Mouse (Mus musculus): Measurements from ENCODE around the gene Oxtr.

Oxtr gene

DNA sequence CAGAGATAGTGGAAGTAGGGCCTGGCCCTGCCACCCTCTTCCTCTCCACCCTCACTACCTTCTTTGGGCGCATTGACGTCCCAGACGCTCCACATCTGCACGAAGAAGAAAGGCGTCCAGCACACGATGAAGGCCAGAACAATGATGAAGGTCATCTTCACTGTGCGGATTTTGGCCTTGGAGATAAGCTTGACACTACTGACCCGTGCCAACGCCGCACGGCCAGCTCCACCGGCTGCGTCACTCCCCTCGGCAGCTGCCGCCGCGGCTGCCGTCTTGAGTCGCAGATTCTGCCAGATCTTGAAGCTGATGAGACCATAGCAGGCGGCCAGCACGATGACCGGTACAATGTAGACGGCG lies 942 bp downstream of the Oxtr start:
- DNase-seq (ENCODE audit: low spot score in 2 of 2), result no peak

DNA sequence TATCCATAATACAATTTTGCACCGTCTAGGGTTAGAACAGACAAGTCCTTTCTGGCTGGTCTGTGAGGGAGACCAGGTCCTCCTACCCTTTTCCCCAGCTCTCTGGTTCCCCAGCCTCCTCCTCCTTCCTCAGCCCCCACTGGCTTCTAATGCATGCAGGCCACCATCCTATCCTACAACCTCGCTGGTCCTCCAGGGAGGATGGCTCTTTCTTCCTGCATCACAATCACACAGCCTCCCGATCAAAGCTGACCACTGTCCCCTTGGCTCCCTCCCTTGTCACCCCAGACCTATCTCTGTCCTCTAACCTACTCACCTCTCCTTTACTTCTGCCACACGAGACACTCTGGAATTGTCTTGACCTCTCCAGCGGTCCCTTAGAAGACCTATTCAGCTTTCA lies 1.8 kb downstream of the Oxtr start:
- DNase-seq (ENCODE audit: low spot score in 2 of 2), result no peak

DNA sequence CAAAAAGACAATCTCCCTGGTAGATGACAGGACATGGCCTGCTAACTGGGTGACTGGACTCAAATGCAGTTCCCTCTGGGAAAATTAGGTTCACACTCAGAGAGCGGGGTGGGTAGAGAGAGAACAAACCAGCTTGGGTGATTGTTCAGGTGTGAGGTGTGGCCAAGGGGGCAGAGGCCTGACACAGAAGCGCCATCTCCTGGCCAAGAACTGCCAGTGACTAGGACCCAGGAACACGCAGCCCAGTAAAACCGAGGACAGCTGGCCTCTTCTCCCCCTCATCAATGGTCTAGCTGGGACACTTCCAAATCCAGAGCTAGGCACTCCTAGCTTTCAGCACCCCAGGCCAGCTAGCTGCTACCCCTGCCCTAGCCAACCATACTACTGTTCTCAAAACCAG lies 5.4 kb downstream of the Oxtr start:
- peak in 1 of 2 experiments; percentile 20 for DNase-seq (ENCODE audit: low spot score in 2 of 2)

DNA sequence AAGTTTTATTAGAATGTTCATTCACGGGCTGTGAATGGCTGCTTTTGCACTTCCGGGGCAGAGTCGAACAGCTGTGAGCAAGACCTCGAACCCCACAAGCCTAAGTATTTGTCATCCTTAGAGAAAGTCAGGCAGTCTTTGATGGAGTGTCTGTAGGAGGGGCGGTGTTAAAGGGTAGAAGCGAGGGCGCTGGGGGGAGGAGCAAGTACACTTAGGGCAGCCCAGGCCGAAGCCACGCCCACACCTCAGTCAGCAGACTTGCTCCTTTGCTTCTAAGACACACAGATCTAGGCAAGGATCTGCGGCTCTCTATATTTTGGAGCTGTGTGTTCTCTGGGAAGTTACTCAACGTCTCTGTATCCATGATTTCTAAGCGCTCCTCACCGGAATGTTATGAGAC lies 9.9 kb downstream of the Oxtr start:
- no peak for DNase-seq (ENCODE audit: low spot score in 2 of 2)

DNA sequence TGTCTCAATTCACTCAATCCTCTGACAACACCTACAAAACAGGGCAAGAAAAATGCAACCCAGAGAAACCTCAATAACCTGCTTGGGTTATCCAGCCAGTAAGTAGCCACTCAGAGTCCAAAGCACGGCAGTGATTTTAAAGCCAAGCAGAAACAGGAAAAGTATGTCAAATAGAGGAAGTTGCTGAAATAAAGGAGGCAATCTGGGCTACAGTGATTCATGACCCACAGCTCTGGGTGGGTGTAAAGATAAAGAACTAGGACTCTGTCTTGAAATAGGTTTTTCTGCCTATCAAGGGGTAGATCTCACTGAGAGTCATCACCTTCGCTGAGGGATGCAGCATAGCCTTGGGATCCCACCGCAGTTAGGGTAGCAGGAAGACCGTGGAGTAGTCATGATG lies 18.1 kb downstream of the Oxtr start:
- no peak for DNase-seq (ENCODE audit: low spot score in 2 of 2)

DNA sequence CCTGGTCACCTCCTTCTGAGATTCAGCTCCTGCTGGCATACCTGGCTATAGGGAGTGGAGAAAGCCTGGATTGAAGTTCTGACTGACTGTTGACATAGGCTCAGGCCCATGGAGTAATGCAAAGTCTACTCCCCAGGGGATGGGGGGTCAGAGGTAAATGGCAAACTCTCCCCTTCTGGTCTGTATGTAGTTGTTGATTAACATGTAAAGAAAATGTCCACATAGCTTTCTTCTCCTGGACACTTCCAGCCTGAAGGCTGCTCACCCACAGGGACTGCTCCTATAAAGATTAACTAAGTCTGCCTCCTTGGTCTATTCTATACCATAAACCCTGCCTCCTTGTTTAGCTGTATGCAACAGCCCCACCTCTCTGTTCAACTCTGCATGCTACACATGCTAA lies 23.7 kb downstream of the Oxtr start:
- DNase-seq (ENCODE audit: low spot score in 2 of 2), result no peak

DNA sequence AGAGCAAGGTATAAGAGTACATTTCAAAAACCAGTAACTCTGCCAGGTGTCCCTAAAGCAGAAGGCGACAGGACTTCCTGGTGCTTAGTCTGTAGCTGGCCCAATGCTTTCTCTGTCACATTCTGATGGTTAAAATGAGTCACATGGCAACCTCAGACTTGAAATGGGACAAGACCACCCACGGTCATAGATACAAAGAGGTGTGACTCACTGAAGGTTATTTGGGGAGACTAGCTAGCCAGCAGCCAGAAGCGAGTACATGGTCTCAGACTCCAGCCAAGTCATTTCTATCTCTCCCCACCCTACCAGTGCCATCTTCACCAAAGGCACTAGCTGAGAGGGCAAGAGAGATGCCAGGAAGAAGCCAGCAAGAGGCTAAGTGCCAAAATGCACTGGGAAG lies 24.3 kb downstream of the Oxtr start:
- DNase-seq (ENCODE audit: low spot score in 2 of 2), result no peak

DNA sequence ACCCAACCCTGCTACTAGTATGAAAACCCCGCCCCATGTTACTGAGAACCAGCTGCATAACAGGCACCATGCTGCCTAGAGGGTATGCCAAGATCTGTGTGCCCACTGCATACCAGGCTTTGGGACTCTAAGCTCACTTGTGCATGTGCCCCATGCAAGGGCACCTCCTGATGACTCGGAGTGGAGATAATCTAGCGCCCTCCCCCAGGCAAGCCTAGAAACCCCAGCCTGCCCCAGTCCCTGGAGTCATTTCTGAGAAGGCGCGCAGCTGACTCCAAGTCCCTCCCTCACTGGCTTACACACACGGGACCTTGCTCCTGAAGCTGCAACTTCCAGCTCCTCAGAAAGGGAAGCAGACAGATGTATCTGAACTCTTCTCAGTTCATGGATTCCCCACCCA lies 26.4 kb downstream of the Oxtr start:
- no peak for DNase-seq (ENCODE audit: low spot score in 2 of 2)

DNA sequence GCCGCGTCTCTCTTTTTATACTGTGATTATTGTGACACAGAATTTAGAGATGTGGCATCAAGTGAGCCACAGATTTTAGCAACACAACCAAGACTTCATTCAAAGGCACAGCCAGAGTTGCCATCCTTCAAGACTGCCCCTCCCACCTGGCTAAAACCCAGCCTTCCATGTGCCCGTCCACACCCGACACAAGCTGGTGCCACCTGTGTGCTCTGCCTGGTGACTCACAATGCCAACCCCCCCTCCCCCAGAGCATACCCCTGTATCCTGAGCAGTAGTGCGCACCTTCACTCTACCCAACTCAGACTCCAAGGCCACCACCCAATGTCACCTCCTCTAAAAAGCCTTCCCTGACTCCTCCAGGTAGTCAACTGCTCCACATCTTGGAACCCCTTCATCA lies 28.3 kb downstream of the Oxtr start:
- DNase-seq (ENCODE audit: low spot score in 2 of 2), result no peak

DNA sequence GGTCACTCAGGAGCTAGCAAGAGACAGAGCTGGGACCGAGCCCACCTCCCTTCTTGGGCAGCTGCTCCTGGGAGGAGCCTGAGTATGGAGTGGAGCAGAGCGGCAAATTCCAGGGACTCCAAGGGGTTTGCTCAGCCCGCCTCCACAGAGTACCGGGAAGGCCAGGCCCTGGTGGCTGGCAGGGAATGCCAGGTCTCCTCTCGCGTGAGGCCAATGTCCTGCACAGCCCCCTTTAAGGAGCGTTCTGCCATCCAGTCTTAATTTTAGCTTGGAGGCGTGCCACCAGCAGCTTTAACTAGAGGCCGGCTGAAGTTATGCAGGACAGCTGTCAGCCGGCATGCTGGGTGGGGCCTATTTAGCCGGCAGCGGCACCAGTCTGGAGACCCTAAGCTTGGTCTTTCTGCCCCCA lies 30.4 kb downstream of the Oxtr start, which contains the start of gene Cav3:
Cav3 (plus strand) TSS at position 165 of the 409 bp plus-strand sequence.
- no peak for DNase-seq (ENCODE audit: low spot score in 2 of 2)

DNA sequence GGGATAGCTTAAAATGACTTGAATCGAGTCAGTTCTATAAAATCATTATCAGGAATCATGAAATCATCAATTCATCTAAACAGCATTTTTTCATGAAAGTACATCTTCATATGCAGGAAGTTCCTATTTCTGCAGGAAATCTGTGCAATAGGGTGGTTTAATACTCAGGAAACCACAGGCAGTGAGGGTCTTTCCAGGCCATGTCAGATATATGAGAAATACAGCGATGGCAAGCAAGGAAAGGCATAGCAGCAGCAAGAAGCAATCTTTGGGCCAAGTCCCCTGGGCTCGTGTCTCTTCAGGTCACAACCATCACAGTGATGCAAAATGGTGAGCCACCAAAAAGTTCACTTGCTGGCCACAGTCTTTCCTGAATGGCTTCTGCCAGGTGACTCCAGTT lies 44.1 kb downstream of the Oxtr start:
- DNase-seq (ENCODE audit: low spot score in 2 of 2), result no peak

DNA sequence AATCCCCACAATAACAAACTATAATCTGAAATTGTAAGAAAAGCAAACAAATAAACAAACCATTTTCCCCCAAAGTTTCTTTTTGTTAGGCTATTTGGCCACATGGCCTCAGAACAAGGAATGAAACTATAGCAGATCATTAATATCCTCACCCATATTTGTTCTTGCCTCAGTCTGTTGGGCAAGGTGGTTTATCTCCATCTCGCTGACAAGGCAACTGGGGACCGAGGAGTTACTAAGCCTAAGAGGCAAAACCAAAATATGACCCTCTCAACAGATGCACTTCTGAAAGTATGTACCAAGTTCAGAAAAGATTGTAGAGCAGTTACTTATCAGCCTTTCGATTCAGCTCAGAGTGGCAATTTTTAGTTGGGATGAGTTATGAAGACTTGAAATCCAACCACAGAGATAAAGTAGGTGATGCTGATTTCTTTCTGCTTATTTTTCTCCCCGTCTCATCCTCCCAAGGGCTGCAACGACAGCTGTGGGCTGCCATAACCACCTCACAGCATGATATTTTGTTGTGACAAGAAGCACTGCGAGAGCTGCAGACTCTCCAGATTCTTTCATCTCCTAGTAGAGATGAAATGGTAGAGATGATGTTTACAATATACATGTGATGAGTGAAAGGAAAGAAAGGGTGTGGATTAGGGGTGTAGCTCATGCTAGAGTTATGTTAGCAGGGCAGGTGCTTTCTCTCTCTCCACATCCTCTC lies 63.6 kb downstream of the Oxtr start:
- no peak for DNase-seq (ENCODE audit: low spot score in 2 of 2)

DNA sequence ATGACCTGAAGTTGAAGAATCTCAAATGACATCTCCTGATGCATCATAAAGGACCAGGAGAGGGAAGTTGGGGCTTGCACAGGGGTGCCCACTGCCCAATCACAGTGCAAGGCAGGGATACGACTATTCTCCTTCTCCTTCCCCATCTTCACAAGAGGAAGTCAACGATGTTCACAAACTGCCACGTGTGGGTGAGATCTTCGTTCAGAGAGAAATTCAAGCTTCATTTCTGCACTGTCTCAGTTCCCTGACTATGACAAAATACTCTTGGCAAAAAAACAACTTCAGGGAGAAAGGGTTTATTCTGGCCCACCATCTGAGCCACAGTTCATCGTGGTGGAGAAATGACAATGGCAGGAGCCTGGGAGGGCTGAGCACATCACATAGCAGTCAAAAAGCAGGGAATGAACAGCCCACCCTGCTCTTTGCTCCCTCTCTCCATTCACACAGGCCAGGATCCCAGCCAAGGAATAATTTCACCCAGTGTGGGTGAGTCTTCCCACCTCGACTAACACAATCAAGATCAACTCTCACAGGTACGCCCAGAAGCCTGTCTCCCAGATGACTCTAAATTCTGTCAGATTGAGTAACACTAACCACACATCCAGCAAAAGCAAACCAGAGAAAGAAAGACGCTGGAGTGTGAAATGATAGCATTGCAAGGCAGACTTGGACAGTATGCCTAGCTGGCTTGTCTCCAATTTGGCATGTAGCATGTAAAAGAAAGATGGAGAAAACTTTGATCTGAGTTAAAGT lies 65.8 kb downstream of the Oxtr start:
- peak in 1 of 2 experiments; percentile 5 for DNase-seq (ENCODE audit: low spot score in 2 of 2)

Data from frontal cortex, postnatal 25 days (tissue).